Mouse (Mus musculus) embryonic fibroblast, embryonic 13.5 days (primary cell): ENCODE measurements at regions not wholly inside any gene's neighbourhood (a gene's known extent, or its start where the extent isn't known, plus 50 kb on each side); places are given as distances from the start of the nearest gene placed in this dataset.

Experiments used
- CTCF ChIP-seq: IDR thresholded peaks from 2 replicates; pipeline ENCODE4 v1.5.1; 2011; ENCODE audit warnings: mild to moderate bottlenecking, control low read depth, low read length, moderate library complexity, borderline replicate concordance; ENCODE audit not compliant: insufficient read depth
- POLR2A ChIP-seq: IDR thresholded peaks from 2 replicates; pipeline ENCODE4 v1.6.1; 2011; ENCODE audit warnings: low read depth, mild to moderate bottlenecking, control low read depth, low read length, moderate library complexity

- TF ChIP-seq CTCF (no peak), POLR2A (no peak)
Observed at GRCm38 (mm10) chr8:92442086-92442485, 84.7 kb downstream of the Irx5 start.
